Mouse (Mus musculus): ENCODE data around the gene Nr4a1.

GRCm38 (mm10) chr15:101235728-101236327 lies 18.2 kb upstream of the Nr4a1 start:
- TF ChIP-seq GATA1 (IDR thresholded peaks at IDR 0.05; ENCODE audit: borderline replicate concordance, low read length) (no peak), FLI1 (IDR thresholded peaks at IDR 0.05; ENCODE audit: low read length) (no peak)
